Mouse (Mus musculus): ENCODE data around the gene Gsx2. TPM values are rescaled to one million over a fixed set of nuclear protein-coding genes. Genes with fewer than 3 reads are reported as not detected.

Gene Gsx2
- polyA plus RNA-seq, 1 experiment from 2014 or later = 20.1 TPM

DNA sequence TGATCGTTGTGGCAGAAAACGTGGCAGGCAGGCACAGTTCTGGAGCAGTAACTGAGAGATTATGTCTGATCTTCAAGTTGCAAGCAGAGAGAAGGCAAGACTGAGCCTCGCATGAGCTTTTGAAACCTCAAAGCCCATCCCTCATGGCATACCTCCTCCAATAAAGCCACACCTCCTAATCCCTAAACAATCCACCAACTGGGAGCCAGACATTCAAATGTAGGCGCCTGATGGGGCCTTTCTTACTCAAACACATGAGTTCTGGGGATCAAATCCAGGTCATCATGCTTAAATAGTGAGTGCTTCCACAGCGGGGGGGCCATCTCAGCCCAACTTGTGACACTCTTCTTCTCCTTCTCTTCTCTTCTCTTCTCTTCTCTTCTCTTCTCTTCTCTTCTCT lies 36.4 kb downstream of the Gsx2 start:
- Histone ChIP-seq H3K4me1 (replicated peaks; ENCODE audit: control insufficient read depth, insufficient read depth, low read length) (no peaks in the 10 kb centered on the region), H3K27ac (ENCODE audit: low read depth, low read length) (no peak overlapping the region), H3K9me3 (ENCODE audit: control insufficient read depth, low read length) (no peaks in the 10 kb centered on the region; the same call in 1 of the 2 replicates), H3K4me3 (ENCODE audit: low read depth, low read length) (no peak overlapping the region), H3K27me3 (ENCODE audit: control insufficient read depth, insufficient read depth, low read length) (no peaks in the 10 kb centered on the region; the same call in 1 of the 2 replicates), H3K9ac (ENCODE audit: low read length) (no peak overlapping the region), H3K4me2 (ENCODE audit: low read depth, low read length, severe bottlenecking) (no peak overlapping the region), H3K36me3 (ENCODE audit: control insufficient read depth, insufficient read depth, low read length) (no peaks in the 10 kb centered on the region)
- no peak for DNase-seq (ENCODE audit: low spot score)
- WGBS = 49% methylated on average over 5 of the region's 5 CpGs
- ATAC-seq (replicated peaks; ENCODE audit: low FRiP score) = no peak

GRCm38 (mm10) chr5:75118840-75119239 lies 43.4 kb downstream of the Gsx2 start:
- no peak overlapping the region for H3K9ac ChIP-seq (ENCODE audit: low read length)
- peak; percentile 66 for DNase-seq (ENCODE audit: low spot score)
- no peaks in the 10 kb centered on the region for H3K27me3 ChIP-seq (ENCODE audit: control insufficient read depth, insufficient read depth, low read length)
- H3K4me1 ChIP-seq (replicated peaks; ENCODE audit: control insufficient read depth, insufficient read depth, low read length) = no peaks in the 10 kb centered on the region
- WGBS = 61% methylated on average over 7 of the region's 7 CpGs
- H3K36me3 ChIP-seq (ENCODE audit: control insufficient read depth, insufficient read depth, low read length) = no peaks in the 10 kb centered on the region
- ATAC-seq (replicated peaks; ENCODE audit: low FRiP score) = no peak
- H3K27ac ChIP-seq (ENCODE audit: low read depth, low read length) = no peak overlapping the region
- no peak overlapping the region for H3K4me2 ChIP-seq (ENCODE audit: low read depth, low read length, severe bottlenecking)
- H3K9me3 ChIP-seq (ENCODE audit: control insufficient read depth, low read length) = no peaks in the 10 kb centered on the region
- no peak overlapping the region for H3K4me3 ChIP-seq (ENCODE audit: low read depth, low read length)

DNA sequence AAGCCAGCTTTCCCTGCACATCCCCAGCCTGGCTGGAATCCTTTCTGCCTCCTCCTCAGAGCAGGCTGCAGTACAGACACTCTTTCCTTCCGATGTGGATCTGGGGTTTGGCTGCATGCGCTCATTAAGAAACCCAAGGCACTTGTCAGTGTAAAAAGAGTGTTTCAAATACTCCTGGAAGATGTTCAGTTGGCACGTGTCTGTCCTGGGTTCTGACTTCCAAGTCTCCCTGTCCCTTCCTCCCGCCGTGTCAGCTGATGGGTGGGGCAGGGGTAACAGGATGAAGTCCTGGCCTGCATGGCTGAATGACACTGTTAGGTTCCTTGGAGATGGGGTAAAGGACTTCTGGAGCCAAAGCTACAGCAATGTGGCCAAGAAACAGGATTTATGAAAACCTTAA lies 46.2 kb downstream of the Gsx2 start:
- WGBS = 42% methylated on average over 5 of the region's 5 CpGs
- H3K4me3 ChIP-seq (ENCODE audit: low read depth, low read length) = no peak overlapping the region
- DNase-seq (ENCODE audit: low spot score) = no peak

More for the DNA sequence above, 46.2 kb downstream of the Gsx2 start:
- no peak overlapping the region for H3K27ac ChIP-seq (ENCODE audit: low read depth, low read length)
- H3K4me2 ChIP-seq (ENCODE audit: low read depth, low read length, severe bottlenecking) = no peak overlapping the region
- no peaks in the 10 kb centered on the region for H3K9me3 ChIP-seq (ENCODE audit: control insufficient read depth, low read length)
- no peaks in the 10 kb centered on the region for H3K36me3 ChIP-seq (ENCODE audit: control insufficient read depth, insufficient read depth, low read length)
- ATAC-seq (replicated peaks; ENCODE audit: low FRiP score) = no peak
- no peaks in the 10 kb centered on the region for H3K27me3 ChIP-seq (ENCODE audit: control insufficient read depth, insufficient read depth, low read length)
- no peak overlapping the region for H3K9ac ChIP-seq (ENCODE audit: low read length)
- no peaks in the 10 kb centered on the region for H3K4me1 ChIP-seq (replicated peaks; ENCODE audit: control insufficient read depth, insufficient read depth, low read length)

Other genes with a start within 250 kb of the Gsx2 start
- 42.3 and 53.9 TPM in 2 replicates for gene Chic2, start 30.8 kb upstream of the Gsx2 start, polyA plus RNA-seq (2014; fragmentation: Nextera tagmentation; extraction: Ambion mirVana)
- gene Pdgfra, start 76.7 kb downstream of the Gsx2 start, polyA plus RNA-seq (2014; fragmentation: Nextera tagmentation; extraction: Ambion mirVana) = 21.6 and 24.0 TPM in 2 replicates